Mouse (Mus musculus): ENCODE data around the gene Nfkb1. TPM values are rescaled to one million over a fixed set of nuclear protein-coding genes. Genes with fewer than 3 reads are reported as not detected.

The Nfkb1 gene
- polyA plus RNA-seq, 1 experiment from 2014 or later, result 15.3 TPM

DNA sequence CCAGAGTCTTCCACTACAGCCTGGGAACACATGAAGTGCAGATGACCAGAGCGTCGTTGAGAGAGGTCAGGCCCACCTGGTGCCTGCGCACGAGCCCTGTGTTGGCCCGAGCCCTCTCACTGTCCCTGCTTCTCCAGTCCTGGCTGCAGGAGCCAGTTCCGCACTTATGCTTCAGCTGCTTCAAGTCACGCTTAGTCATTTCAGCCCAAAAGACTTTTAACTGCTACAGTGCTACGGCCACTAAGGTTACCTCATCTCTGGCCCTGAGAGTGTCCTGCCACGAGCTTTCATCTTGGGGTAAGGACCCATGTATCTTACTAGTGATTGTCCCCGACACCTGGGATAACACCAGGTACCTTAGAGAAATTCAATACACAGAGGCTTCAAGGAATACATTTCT lies 36.0 kb upstream of the Nfkb1 start:
- Histone ChIP-seq H3K9ac (ENCODE audit: low read length) (no peak overlapping the region), H3K4me3 (ENCODE audit: low read depth, low read length) (no peak overlapping the region), H3K4me2 (ENCODE audit: low read depth) (no peak overlapping the region), H3K27ac (ENCODE audit: low read depth, low read length) (no peak overlapping the region), H3K27me3 (ENCODE audit: control insufficient read depth, insufficient read depth, low read length) (no peaks in the 10 kb centered on the region), H3K36me3 (ENCODE audit: control insufficient read depth, insufficient read depth, low read length) (no peaks in the 10 kb centered on the region), H3K9me3 (ENCODE audit: control insufficient read depth, low read length) (no peaks in the 10 kb centered on the region), H3K4me1 (ENCODE audit: control insufficient read depth, insufficient read depth, low read length) (no peaks in the 10 kb centered on the region)
- 82% methylated on average over 10 of the region's 10 CpGs for WGBS
- DNase-seq (ENCODE audit: low spot score) (no peak), ATAC-seq (ENCODE audit: insufficient read depth, low FRiP score, low TSS enrichment) (no peak)

DNA sequence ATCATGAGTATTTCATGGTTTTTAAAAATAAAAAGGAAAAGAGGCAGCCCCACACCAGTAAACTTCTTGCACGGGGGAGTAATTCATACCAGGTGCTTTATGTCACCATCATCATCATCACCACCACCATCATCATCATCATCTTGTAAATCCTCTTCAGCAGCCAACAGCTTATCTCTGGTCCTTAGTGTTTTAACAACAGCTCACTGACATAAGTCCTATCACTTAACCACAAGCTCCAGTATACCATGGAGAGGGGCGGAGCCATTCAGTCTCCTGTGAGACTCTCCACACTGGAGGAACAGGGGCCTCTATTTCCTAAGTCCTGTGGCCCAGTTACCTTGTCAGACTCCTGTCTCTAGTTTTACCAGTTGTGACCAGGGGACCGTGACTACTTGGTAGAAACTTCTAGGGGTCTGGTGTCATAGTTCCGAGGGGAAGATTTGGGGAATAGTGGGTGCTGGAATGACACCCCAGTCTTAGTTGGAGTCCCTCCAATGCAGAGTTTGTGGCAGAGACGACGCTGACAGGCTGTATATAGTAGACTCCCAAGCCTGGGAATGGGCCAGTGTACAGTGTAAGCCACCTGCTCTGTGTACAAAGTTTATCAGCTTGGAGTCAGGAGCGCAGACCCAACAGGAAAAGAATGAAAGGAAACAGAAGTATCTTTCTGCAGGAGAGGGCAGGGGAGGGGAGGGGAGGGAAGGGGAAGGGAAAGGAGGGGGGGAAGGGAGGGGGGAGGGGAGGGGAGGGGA lies 35.4 kb upstream of the Nfkb1 start:
- no peak overlapping the region for H3K4me3 ChIP-seq (ENCODE audit: low read depth, low read length)
- H3K27me3 ChIP-seq (ENCODE audit: control insufficient read depth, insufficient read depth, low read length), result no peaks in the 10 kb centered on the region
- no peaks in the 10 kb centered on the region for H3K36me3 ChIP-seq (ENCODE audit: control insufficient read depth, insufficient read depth, low read length)
- no peaks in the 10 kb centered on the region for H3K9me3 ChIP-seq (ENCODE audit: control insufficient read depth, low read length)
- no peaks in the 10 kb centered on the region for H3K4me1 ChIP-seq (ENCODE audit: control insufficient read depth, insufficient read depth, low read length)
- DNase-seq (ENCODE audit: low spot score) (no peak), ATAC-seq (ENCODE audit: insufficient read depth, low FRiP score, low TSS enrichment) (no peak)
- whole genome bisulfite sequencing, result 92% methylated on average over 7 of the region's 7 CpGs
- no peak overlapping the region for H3K4me2 ChIP-seq (ENCODE audit: low read depth)
- no peak overlapping the region for H3K9ac ChIP-seq (ENCODE audit: low read length)
- H3K27ac ChIP-seq (ENCODE audit: low read depth, low read length), result no peak overlapping the region

DNA sequence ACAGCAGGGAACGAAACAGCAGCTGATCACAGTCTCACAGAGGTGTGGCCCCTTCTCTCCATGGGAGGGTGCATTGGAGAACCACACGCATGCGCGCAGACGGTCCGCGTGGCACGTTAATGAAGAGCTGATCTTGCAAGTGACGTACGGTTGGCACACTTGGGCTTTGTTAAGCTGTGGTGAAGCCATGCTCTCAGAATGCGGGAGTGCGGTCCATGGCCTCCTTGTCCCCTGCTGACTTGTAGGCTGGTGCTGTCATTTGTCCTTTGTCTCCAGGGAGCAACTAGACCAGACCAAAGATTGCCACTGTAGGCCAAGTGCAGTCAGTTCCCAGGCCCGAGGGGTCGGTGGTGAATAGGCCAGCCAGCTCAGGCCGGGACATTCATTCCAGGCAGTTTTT lies 34.7 kb upstream of the Nfkb1 start:
- Histone ChIP-seq H3K9ac (ENCODE audit: low read length) (no peak overlapping the region), H3K4me2 (ENCODE audit: low read depth) (no peak overlapping the region), H3K4me1 (ENCODE audit: control insufficient read depth, insufficient read depth, low read length) (no peaks in the 10 kb centered on the region), H3K9me3 (ENCODE audit: control insufficient read depth, low read length) (no peaks in the 10 kb centered on the region), H3K36me3 (ENCODE audit: control insufficient read depth, insufficient read depth, low read length) (no peaks in the 10 kb centered on the region), H3K4me3 (ENCODE audit: low read depth, low read length) (no peak overlapping the region), H3K27ac (ENCODE audit: low read depth, low read length) (no peak overlapping the region), H3K27me3 (ENCODE audit: control insufficient read depth, insufficient read depth, low read length) (no peaks in the 10 kb centered on the region)
- whole genome bisulfite sequencing, result 79% methylated on average over 15 of the region's 15 CpGs
- ATAC-seq (ENCODE audit: insufficient read depth, low FRiP score, low TSS enrichment) (no peak), DNase-seq (ENCODE audit: low spot score) (peak; percentile 16)

DNA sequence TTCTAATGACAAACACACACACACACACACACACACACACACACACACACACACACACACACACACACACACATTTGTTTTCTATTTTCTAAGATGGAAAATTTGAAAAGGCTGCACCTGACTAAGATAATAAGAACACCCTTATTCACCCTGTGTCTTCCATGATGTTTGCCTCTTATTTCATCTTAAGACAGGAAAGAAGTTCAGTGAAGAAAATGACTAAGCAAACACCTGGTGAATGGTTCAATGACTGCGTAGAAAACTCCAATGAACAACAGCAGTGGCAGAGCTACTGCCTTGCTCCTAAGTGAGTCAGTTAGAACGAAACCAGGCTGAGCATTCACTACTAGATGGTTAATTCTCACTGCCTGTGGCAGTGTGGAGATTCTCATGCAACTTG lies 30.8 kb upstream of the Nfkb1 start:
- Histone ChIP-seq H3K9me3 (ENCODE audit: control insufficient read depth, low read length) (no peaks in the 10 kb centered on the region), H3K27ac (ENCODE audit: low read depth, low read length) (no peak overlapping the region), H3K9ac (ENCODE audit: low read length) (no peak overlapping the region), H3K4me2 (ENCODE audit: low read depth) (no peak overlapping the region), H3K4me3 (ENCODE audit: low read depth, low read length) (no peak overlapping the region), H3K4me1 (ENCODE audit: control insufficient read depth, insufficient read depth, low read length) (no peaks in the 10 kb centered on the region), H3K27me3 (ENCODE audit: control insufficient read depth, insufficient read depth, low read length) (no peaks in the 10 kb centered on the region), H3K36me3 (ENCODE audit: control insufficient read depth, insufficient read depth, low read length) (no peaks in the 10 kb centered on the region)
- DNase-seq (ENCODE audit: low spot score) (no peak), ATAC-seq (ENCODE audit: insufficient read depth, low FRiP score, low TSS enrichment) (no peak)
- 88% methylated on average over 2 of the region's 2 CpGs for WGBS

DNA sequence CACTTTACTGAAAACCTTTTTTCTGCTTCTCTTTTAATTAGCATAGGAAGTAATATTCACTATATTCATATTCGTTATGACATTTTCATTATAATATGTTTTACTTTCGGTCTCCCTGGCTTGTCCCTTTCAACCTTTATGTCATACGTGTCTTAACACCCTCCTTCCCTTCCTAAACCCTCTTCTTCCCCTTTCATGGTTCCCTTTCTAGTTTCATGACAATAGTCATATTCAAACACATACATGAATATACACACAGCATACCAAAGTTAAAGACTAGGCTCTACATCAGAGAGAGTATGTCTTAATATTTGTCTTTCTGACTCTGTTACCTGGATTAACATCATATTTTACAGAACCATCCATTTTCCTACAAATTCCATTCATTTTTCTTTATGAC lies 28.6 kb upstream of the Nfkb1 start:
- Histone ChIP-seq H3K4me3 (ENCODE audit: low read depth, low read length) (no peak overlapping the region), H3K27ac (ENCODE audit: low read depth, low read length) (no peak overlapping the region), H3K4me2 (ENCODE audit: low read depth) (no peak overlapping the region), H3K36me3 (ENCODE audit: control insufficient read depth, insufficient read depth, low read length) (no peaks in the 10 kb centered on the region), H3K4me1 (ENCODE audit: control insufficient read depth, insufficient read depth, low read length) (no peaks in the 10 kb centered on the region), H3K9ac (ENCODE audit: low read length) (no peak overlapping the region), H3K27me3 (ENCODE audit: control insufficient read depth, insufficient read depth, low read length) (no peaks in the 10 kb centered on the region), H3K9me3 (ENCODE audit: control insufficient read depth, low read length) (no peaks in the 10 kb centered on the region)
- DNase-seq (ENCODE audit: low spot score) (no peak), ATAC-seq (ENCODE audit: insufficient read depth, low FRiP score, low TSS enrichment) (no peak)
- WGBS, result 91% methylated on average over 3 of the region's 3 CpGs

DNA sequence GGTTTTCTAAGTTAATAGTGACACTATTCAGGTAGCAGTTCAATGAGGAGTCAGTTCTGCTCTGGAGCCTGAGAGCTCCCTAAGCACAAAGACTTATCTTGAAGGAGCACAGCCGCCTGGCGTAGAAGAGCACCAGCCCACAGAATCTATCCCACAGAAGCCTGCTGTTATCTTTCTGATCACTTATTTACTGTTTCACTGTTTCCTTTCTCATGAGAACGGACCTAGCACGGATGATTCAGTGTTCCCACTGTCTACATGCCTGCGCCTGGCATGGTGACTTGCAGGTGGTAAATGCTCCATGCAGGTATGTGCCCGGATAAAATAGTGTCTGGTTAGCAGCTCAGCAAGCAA lies 27.8 kb upstream of the Nfkb1 start:
- Histone ChIP-seq H3K27me3 (ENCODE audit: control insufficient read depth, insufficient read depth, low read length) (no peaks in the 10 kb centered on the region), H3K9ac (ENCODE audit: low read length) (no peak overlapping the region), H3K4me3 (ENCODE audit: low read depth, low read length) (no peak overlapping the region), H3K4me2 (ENCODE audit: low read depth) (no peak overlapping the region), H3K9me3 (ENCODE audit: control insufficient read depth, low read length) (no peaks in the 10 kb centered on the region), H3K27ac (ENCODE audit: low read depth, low read length) (no peak overlapping the region), H3K4me1 (ENCODE audit: control insufficient read depth, insufficient read depth, low read length) (no peaks in the 10 kb centered on the region), H3K36me3 (ENCODE audit: control insufficient read depth, insufficient read depth, low read length) (no peaks in the 10 kb centered on the region)
- no peak for ATAC-seq (ENCODE audit: insufficient read depth, low FRiP score, low TSS enrichment)
- no peak for DNase-seq (ENCODE audit: low spot score)
- WGBS, result 91% methylated on average over 6 of the region's 6 CpGs

DNA sequence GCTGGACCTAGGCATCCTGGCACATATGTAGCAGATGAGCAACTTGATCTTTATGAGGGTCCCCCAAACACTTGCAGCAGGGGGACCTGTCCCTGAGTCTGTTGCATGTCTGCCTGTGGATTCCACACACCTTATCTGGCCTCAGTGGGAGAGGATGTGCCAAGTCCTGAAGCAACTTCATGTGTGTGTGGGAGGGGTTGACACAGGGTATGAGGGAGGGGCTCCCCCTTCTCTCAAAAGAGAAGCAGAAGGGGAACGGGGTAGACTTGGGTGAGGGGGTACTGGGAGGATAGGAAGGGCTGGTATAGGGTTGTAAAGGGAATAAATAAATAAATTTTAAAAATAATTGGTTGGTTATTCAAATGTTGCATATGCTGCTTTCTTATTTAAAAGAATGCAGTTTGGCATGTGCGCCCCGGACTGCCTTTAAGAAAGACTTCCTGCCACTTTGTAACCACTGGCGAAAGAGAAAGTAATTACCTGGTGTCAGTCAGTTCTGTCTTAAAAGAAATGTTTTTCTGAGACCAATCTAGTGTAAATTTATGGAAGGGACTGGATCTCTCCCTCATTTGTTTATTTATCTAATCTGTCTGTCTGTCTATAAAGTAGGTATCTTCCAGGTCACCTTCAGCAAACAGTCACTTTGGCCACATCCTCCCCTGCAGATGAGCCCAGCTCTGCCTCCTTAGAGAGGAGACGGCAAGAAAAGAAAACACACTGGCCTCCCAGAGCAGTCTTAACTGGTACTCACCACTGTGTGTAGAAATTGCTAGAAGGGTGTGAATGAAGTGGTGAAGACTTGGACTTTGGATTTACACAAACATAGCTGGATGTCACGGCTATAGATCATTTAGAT lies 27.2 kb upstream of the Nfkb1 start:
- H3K4me2 ChIP-seq (ENCODE audit: low read depth), result no peak overlapping the region
- H3K27ac ChIP-seq (ENCODE audit: low read depth, low read length), result no peak overlapping the region
- ATAC-seq (ENCODE audit: insufficient read depth, low FRiP score, low TSS enrichment) (no peak), DNase-seq (ENCODE audit: low spot score) (no peak)
- no peak overlapping the region for H3K4me3 ChIP-seq (ENCODE audit: low read depth, low read length)
- no peak overlapping the region for H3K9ac ChIP-seq (ENCODE audit: low read length)
- H3K9me3 ChIP-seq (ENCODE audit: control insufficient read depth, low read length), result no peaks in the 10 kb centered on the region
- 77% methylated on average over 6 of the region's 6 CpGs for WGBS
- H3K36me3 ChIP-seq (ENCODE audit: control insufficient read depth, insufficient read depth, low read length), result no peaks in the 10 kb centered on the region
- no peaks in the 10 kb centered on the region for H3K4me1 ChIP-seq (ENCODE audit: control insufficient read depth, insufficient read depth, low read length)
- H3K27me3 ChIP-seq (ENCODE audit: control insufficient read depth, insufficient read depth, low read length), result no peaks in the 10 kb centered on the region

DNA sequence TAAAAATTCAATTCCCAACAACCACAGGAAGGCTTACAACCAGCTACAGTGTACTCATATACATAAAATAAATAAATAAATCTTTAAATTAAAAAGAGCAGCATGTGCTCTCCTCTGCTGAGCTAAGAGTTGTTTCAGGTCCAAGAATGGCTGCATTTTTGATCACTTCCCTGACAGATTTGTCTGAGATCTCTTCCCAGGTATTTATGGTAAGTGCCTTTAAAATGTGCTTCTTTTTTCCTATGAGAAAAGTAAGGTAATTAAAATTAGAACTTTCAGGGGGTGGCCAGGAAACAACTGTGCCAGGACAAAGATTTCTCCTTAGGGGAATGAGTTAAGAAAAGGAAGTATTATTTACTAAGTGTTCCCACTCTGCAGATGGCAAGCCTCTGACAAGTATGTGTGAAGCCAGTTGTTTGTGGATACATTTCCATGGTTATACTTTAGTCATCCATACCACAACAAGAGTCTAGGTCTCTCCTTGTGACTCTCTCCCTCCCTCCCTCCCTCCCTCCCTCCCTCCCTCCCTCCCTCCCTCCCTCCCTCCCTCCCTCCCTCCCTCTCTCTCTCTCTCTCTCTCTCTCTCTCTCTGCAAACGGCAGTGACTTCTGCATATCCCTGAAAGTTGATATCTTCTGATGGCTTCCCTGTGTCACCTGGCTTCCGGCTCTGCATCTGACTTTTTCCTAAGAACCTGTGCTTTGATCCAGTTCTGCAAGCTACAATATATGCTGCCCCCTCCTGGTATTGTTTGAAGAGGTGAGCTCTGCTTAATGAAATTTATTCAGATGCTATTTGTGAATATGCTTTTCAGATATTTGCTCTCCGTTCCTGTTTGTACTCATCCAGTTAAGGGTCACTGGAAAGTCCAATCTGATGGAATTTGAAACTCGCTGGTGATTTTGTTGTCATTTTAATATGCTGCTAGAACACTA lies 21.9 kb upstream of the Nfkb1 start:
- no peak overlapping the region for H3K9ac ChIP-seq (ENCODE audit: low read length)
- H3K4me1 ChIP-seq (ENCODE audit: control insufficient read depth, insufficient read depth, low read length), result no peaks in the 10 kb centered on the region
- 55% methylated on average over 3 of the region's 4 CpGs for WGBS
- H3K36me3 ChIP-seq (ENCODE audit: control insufficient read depth, insufficient read depth, low read length), result no peaks in the 10 kb centered on the region
- no peak overlapping the region for H3K27ac ChIP-seq (ENCODE audit: low read depth, low read length)
- ATAC-seq (ENCODE audit: insufficient read depth, low FRiP score, low TSS enrichment), result no peak
- H3K9me3 ChIP-seq (ENCODE audit: control insufficient read depth, low read length), result no peaks in the 10 kb centered on the region
- DNase-seq (ENCODE audit: low spot score), result no peak
- no peaks in the 10 kb centered on the region for H3K27me3 ChIP-seq (ENCODE audit: control insufficient read depth, insufficient read depth, low read length)
- no peak overlapping the region for H3K4me3 ChIP-seq (ENCODE audit: low read depth, low read length)
- no peak overlapping the region for H3K4me2 ChIP-seq (ENCODE audit: low read depth)

Measured in neural tube, embryonic 11.5 days (tissue).